ENCODE assay signal across 24 mouse cellular contexts in genomic region chr4:53538600-53538999, GRCm38 (mm10).
DNase-seq lines count a peak whose midpoint lies in the region; ATAC-seq and TF ChIP-seq lines count a peak whose summit lies in the region.
"Had no signal": no experiment of that assay in that cellular context is flagged by ENCODE, and none has a peak within 500 bp of the region (broad histone marks: within the 10 kb centered on the region; RNA-seq: fewer than 3 reads in every experiment).

No protein-coding gene starts in this region.

- H3K4me3 ChIP-seq in liver, adult 2 months (ENCODE audit: insufficient read depth, low read depth, low read length): no peak overlapping the region
- H3K4me3 ChIP-seq in liver, postnatal 0 days (ENCODE audit: low read depth, low read length): no peak overlapping the region
- no peak overlapping the region for H3K4me3 ChIP-seq in kidney, embryonic 15.5 days (replicated peaks)
- H3K4me3 ChIP-seq: forebrain, embryonic 10.5 days; heart, embryonic 13.5 days; hindbrain, embryonic 12.5 days; limb, embryonic 12.5 days; liver, embryonic 13.5 days; megakaryocyte, embryonic 14.5 days; midbrain, embryonic 13.5 days; neural tube, embryonic 12.5 days had no signal

- no peak for TF ChIP-seq CTCF in liver, adult 2 months (IDR thresholded peaks at IDR 0.05; ENCODE audit: low read depth, low read length)
- no peak for TF ChIP-seq CTCF in liver, postnatal 0 days (IDR thresholded peaks at IDR 0.05; ENCODE audit: low read depth)

- H3K27me3 ChIP-seq in liver, adult 2 months (ENCODE audit: control insufficient read depth, insufficient read depth, low read length): no peaks in the 10 kb centered on the region
- no peaks in the 10 kb centered on the region for H3K27me3 ChIP-seq in liver, postnatal 0 days (ENCODE audit: insufficient read depth, low read length)
- no peaks in the 10 kb centered on the region for H3K27me3 ChIP-seq in kidney, embryonic 15.5 days
- H3K27me3 ChIP-seq: heart, embryonic 13.5 days; hindbrain, embryonic 12.5 days; limb, embryonic 12.5 days; liver, embryonic 13.5 days; megakaryocyte, embryonic 14.5 days; midbrain, embryonic 13.5 days; neural tube, embryonic 12.5 days had no signal

- H3K9ac ChIP-seq in liver, adult 2 months (ENCODE audit: low read depth, low read length): no peak overlapping the region
- H3K9ac ChIP-seq in liver, postnatal 0 days (replicated peaks): no peak overlapping the region
- H3K9ac ChIP-seq in kidney, embryonic 15.5 days: no peak overlapping the region
- H3K9ac ChIP-seq: heart, embryonic 13.5 days; hindbrain, embryonic 12.5 days; limb, embryonic 12.5 days; liver, embryonic 13.5 days; midbrain, embryonic 13.5 days; neural tube, embryonic 12.5 days had no signal

- peaks cover 4% of the 10 kb centered on the region for H3K4me1 ChIP-seq in liver, adult 2 months (ENCODE audit: control insufficient read depth, insufficient read depth, low read length)
- H3K4me1 ChIP-seq in liver, postnatal 0 days (ENCODE audit: insufficient read depth): peaks cover 6% of the 10 kb centered on the region; the same call in 1 of the 2 replicates
- H3K4me1 ChIP-seq in kidney, embryonic 15.5 days: no peaks in the 10 kb centered on the region
- H3K4me1 ChIP-seq: forebrain, embryonic 10.5 days; hindbrain, embryonic 12.5 days; limb, embryonic 12.5 days; midbrain, embryonic 13.5 days; neural tube, embryonic 12.5 days had no signal

- no peak overlapping the region for H3K4me2 ChIP-seq in liver, postnatal 0 days (ENCODE audit: low read depth, low read length)
- H3K4me2 ChIP-seq in kidney, embryonic 15.5 days: no peak overlapping the region
- H3K4me2 ChIP-seq: heart, embryonic 13.5 days; hindbrain, embryonic 12.5 days; limb, embryonic 12.5 days; liver, embryonic 13.5 days; midbrain, embryonic 13.5 days; neural tube, embryonic 12.5 days had no signal

- H3K27ac ChIP-seq in liver, adult 2 months (replicated peaks; ENCODE audit: insufficient read depth, low read depth, low read length): peak overlapping the region; percentile 59; the same call in 1 of the 2 replicates
- no peak overlapping the region for H3K27ac ChIP-seq in liver, postnatal 0 days (ENCODE audit: low read depth)
- H3K27ac ChIP-seq in kidney, embryonic 15.5 days: no peak overlapping the region
- H3K27ac ChIP-seq: forebrain, embryonic 10.5 days; heart, embryonic 13.5 days; hindbrain, embryonic 12.5 days; limb, embryonic 12.5 days; liver, embryonic 13.5 days; midbrain, embryonic 13.5 days; neural tube, embryonic 12.5 days had no signal

- DNase-seq in layer of hippocampus, adult 18-20 months (ENCODE audit: low spot score in 2 of 2): peak; percentile 30 to 72
- DNase-seq in layer of hippocampus, postnatal 10 days (ENCODE audit: low spot score in 2 of 2): no peak
- DNase-seq in liver, adult 2 months (ENCODE audit: extremely low read depth, low read depth, low spot score): peak; percentile 5
- no peak for DNase-seq in liver, postnatal 0 days
- DNase-seq in right cerebral cortex, postnatal 10 days (ENCODE audit: low spot score in 2 of 2): peak; percentile 60 to 82
- DNase-seq in right cerebral cortex, postnatal 4 days: no peak
- DNase-seq: adrenal gland, adult 2 months; cerebellum, adult 18-20 months; cerebellum, postnatal 14 days; gastrocnemius, postnatal 25 days; heart, adult 18-20 months; kidney, postnatal 36 days; liver, embryonic 13.5 days; retina, postnatal 1 day; thymus, postnatal 25 days had no signal

- H3K36me3 ChIP-seq in liver, adult 2 months (ENCODE audit: control insufficient read depth, insufficient read depth, low read length): peaks cover 10% of the 10 kb centered on the region
- 0 out of 2 replicates have a peak, but pooled peaks cover 2% of the 10 kb centered on the region for H3K36me3 ChIP-seq in liver, postnatal 0 days (replicated peaks; ENCODE audit: insufficient read depth, low read length)
- H3K36me3 ChIP-seq in kidney, embryonic 15.5 days: peaks cover 33% of the 10 kb centered on the region
- H3K36me3 ChIP-seq: forebrain, embryonic 10.5 days; neural tube, embryonic 12.5 days had no signal

- WGBS in liver, adult 2 months: 89% methylated on average over 11 of the region's 11 CpGs
- 83% methylated on average over 11 of the region's 11 CpGs for WGBS in liver, postnatal 0 days (ENCODE audit: insufficient replicate concordance)
- WGBS in kidney, embryonic 15.5 days: 95% methylated on average over 11 of the region's 11 CpGs

- no peaks in the 10 kb centered on the region for H3K9me3 ChIP-seq in liver, postnatal 0 days (ENCODE audit: low read length)
- H3K9me3 ChIP-seq in kidney, embryonic 15.5 days (replicated peaks): no peaks in the 10 kb centered on the region
- H3K9me3 ChIP-seq: forebrain, embryonic 10.5 days; heart, embryonic 13.5 days; hindbrain, embryonic 12.5 days; limb, embryonic 12.5 days; liver, embryonic 13.5 days; megakaryocyte, embryonic 14.5 days; midbrain, embryonic 13.5 days; neural tube, embryonic 12.5 days had no signal

- no peak for TF ChIP-seq EP300 in liver, postnatal 0 days (IDR thresholded peaks at IDR 0.05; ENCODE audit: low read depth)

- no peaks in the 10 kb centered on the region for H3K79me2 ChIP-seq in liver, adult 2 months (ENCODE audit: control insufficient read depth, insufficient read depth, low read length)

- ATAC-seq in liver, postnatal 0 days: no peak
- no peak for ATAC-seq in kidney, embryonic 15.5 days (replicated peaks; ENCODE audit: low FRiP score)
- ATAC-seq: intestine, postnatal 0 days; midbrain, embryonic 13.5 days had no signal

- no peak for TF ChIP-seq POLR2A in liver, adult 2 months (IDR thresholded peaks at IDR 0.05; ENCODE audit: extremely low read depth, insufficient read depth, low read length)

Comparison
In these comparisons a context has a peak if more than half of its experiments do, and no peak if none do; other contexts are left out.
1. DNase-seq: peak in layer of hippocampus, adult 18-20 months (2 of 2), liver, adult 2 months (single experiment) and right cerebral cortex, postnatal 10 days (2 of 2); none in layer of hippocampus, postnatal 10 days (0 of 2), liver, postnatal 0 days (single experiment) and right cerebral cortex, postnatal 4 days (single experiment).